Mouse (Mus musculus) intestine, postnatal 0 days (tissue): Measurements from ENCODE around the gene Abi3bp. TPM values are rescaled to one million over a fixed set of nuclear protein-coding genes. Genes with fewer than 3 reads are reported as not detected.
A peak's percentile ranks its signal among the peaks of the same experiment; 100 is the strongest.

Experiments used
- ATAC-seq: fragments of 200-750 bp; cut with Nextera tagmentation; 2 replicates; pipeline ENCODE4 v1.8.0; 2017; ENCODE audit warnings: mild to moderate bottlenecking, moderate TSS enrichment, moderate library complexity
- H3K27ac ChIP-seq: fragments of 300-500 bp; sonication (generic); 2 replicates; pipeline ENCODE4 v1.5.1; 2014; ENCODE audit warnings: mild to moderate bottlenecking, low read depth, low read length, moderate library complexity
- H3K27me3 ChIP-seq: fragments of 300-500 bp; sonication (generic); replicated peaks from 2 replicates; pipeline ENCODE4 v1.6.1; 2014; ENCODE audit warnings: low read length, mixed read lengths; ENCODE audit not compliant: control insufficient read depth, insufficient read depth
- H3K36me3 ChIP-seq: fragments of 300-500 bp; sonication (generic); 2 replicates; pipeline ENCODE4 v1.6.1; 2014; ENCODE audit warnings: mild to moderate bottlenecking, moderate library complexity; ENCODE audit not compliant: control insufficient read depth, insufficient read depth
- H3K4me1 ChIP-seq: fragments of 300-500 bp; sonication (generic); replicated peaks from 2 replicates; pipeline ENCODE4 v1.6.1; 2014; ENCODE audit warnings: antibody characterized with exemption, low read length, mixed read lengths; ENCODE audit not compliant: control insufficient read depth, insufficient read depth
- H3K4me2 ChIP-seq: fragments of 300-500 bp; sonication (generic); replicated peaks from 2 replicates; pipeline ENCODE4 v1.6.1; 2014; ENCODE audit warnings: low read depth, mild to moderate bottlenecking, moderate library complexity
- H3K4me3 ChIP-seq: fragments of 300-500 bp; sonication (generic); 2 replicates; pipeline ENCODE4 v1.5.1; 2014; ENCODE audit warnings: low read depth, low read length
- H3K9ac ChIP-seq: fragments of 300-500 bp; sonication (generic); 2 replicates; pipeline ENCODE4 v1.6.1; 2014; ENCODE audit warnings: mild to moderate bottlenecking, low read depth, low read length
- H3K9me3 ChIP-seq: fragments of 300-500 bp; sonication (generic); 2 replicates; pipeline ENCODE4 v1.6.1; 2016; ENCODE audit warnings: mixed run types; ENCODE audit not compliant: control insufficient read depth
- CTCF ChIP-seq: sonication (generic); IDR thresholded peaks from 2 replicates; pipeline ENCODE4 v1.5.1; 2016; ENCODE audit warnings: low read depth, mild to moderate bottlenecking, control low read depth, antibody characterized with exemption, moderate library complexity
- WGBS: fragments of 180-500 bp; shearing (Covaris S2); extraction: QIAGEN DNeasy Blood & Tissue Kit; methylation state at CpG from one replicate; pipeline ENCODE4 v1.1.7; 2014; 5-methylcytosine and 5-hydroxymethylcytosine counted together
- polyA plus RNA-seq: library from polyadenylated mRNA; unstranded; fragments of >200 nt; fragmentation: Nextera tagmentation; extraction: Ambion mirVana; gene quantifications from 2 replicates; pipeline ENCODE4 v1.2.1, GENCODE M21; 2015

The Abi3bp gene
- 10.1 and 11.2 TPM in 2 replicates for polyA plus RNA-seq

- no peaks in the 10 kb centered on the region for H3K9me3 ChIP-seq
- 39% methylated on average over 11 of the region's 11 CpGs for WGBS
- TF ChIP-seq CTCF = no peak
- H3K9ac ChIP-seq = peak within 1 kb of the TSS; percentile 27
- peak within 1 kb of the TSS; percentile 35 for H3K4me3 ChIP-seq
- H3K27me3 ChIP-seq = no peaks in the 10 kb centered on the region
- peak within 1 kb of the TSS; percentile 50 for H3K4me2 ChIP-seq
- no peaks in the 10 kb centered on the region for H3K36me3 ChIP-seq
- 0 out of 2 replicates have a peak within 1 kb of the TSS, but pooled peaks have one; percentile 5 for H3K27ac ChIP-seq
- no peak for ATAC-seq
- no peaks in the 10 kb centered on the region for H3K4me1 ChIP-seq
Measured at GRCm38 (mm10) chr16:56477677-56478574, at the start of gene Abi3bp. Gene Abi3bp (plus strand): TSS chr16:56477878.

GRCm38 (mm10) chr16:56435293-56436185, 42.1 kb upstream of the Abi3bp start:
- no peak for ATAC-seq
- WGBS = 65% methylated on average over 4 of the region's 4 CpGs
- no peak overlapping the region for H3K4me2 ChIP-seq
- no peaks in the 10 kb centered on the region for H3K27me3 ChIP-seq
- H3K9me3 ChIP-seq = no peaks in the 10 kb centered on the region
- H3K36me3 ChIP-seq = no peaks in the 10 kb centered on the region
- H3K4me3 ChIP-seq = no peak overlapping the region
- no peak for TF ChIP-seq CTCF
- H3K27ac ChIP-seq = no peak overlapping the region
- H3K9ac ChIP-seq = no peak overlapping the region
- H3K4me1 ChIP-seq = no peaks in the 10 kb centered on the region

- Histone ChIP-seq H3K4me2 (no peak overlapping the region), H3K9me3 (no peaks in the 10 kb centered on the region), H3K4me3 (no peak overlapping the region), H3K27ac (no peak overlapping the region), H3K36me3 (no peaks in the 10 kb centered on the region), H3K9ac (no peak overlapping the region), H3K27me3 (no peaks in the 10 kb centered on the region), H3K4me1 (no peaks in the 10 kb centered on the region)
- 95% methylated on average over 4 of the region's 4 CpGs for WGBS
- no peak for TF ChIP-seq CTCF
- no peak for ATAC-seq
Measured at GRCm38 (mm10) chr16:56440243-56440642, 37.4 kb upstream of the Abi3bp start.

GRCm38 (mm10) chr16:56441113-56441512, 36.6 kb upstream of the Abi3bp start:
- 71% methylated on average over 5 of the region's 5 CpGs for WGBS
- ATAC-seq = no peak

GRCm38 (mm10) chr16:56441658-56442344, 35.9 kb upstream of the Abi3bp start:
- Histone ChIP-seq H3K27me3 (no peaks in the 10 kb centered on the region), H3K36me3 (no peaks in the 10 kb centered on the region), H3K4me1 (no peaks in the 10 kb centered on the region), H3K4me3 (no peak overlapping the region), H3K27ac (no peak overlapping the region), H3K4me2 (no peak overlapping the region), H3K9me3 (no peaks in the 10 kb centered on the region), H3K9ac (no peak overlapping the region)
- no peak for TF ChIP-seq CTCF
- no peak for ATAC-seq
- 50% methylated on average over 7 of the region's 7 CpGs for whole genome bisulfite sequencing

More at GRCm38 (mm10) chr16:56441113-56441512, 36.6 kb upstream of the Abi3bp start:
- no peak for TF ChIP-seq CTCF
- Histone ChIP-seq H3K4me3 (no peak overlapping the region), H3K36me3 (no peaks in the 10 kb centered on the region), H3K9ac (no peak overlapping the region), H3K4me2 (no peak overlapping the region), H3K9me3 (no peaks in the 10 kb centered on the region), H3K4me1 (no peaks in the 10 kb centered on the region), H3K27me3 (no peaks in the 10 kb centered on the region), H3K27ac (no peak overlapping the region)
